Mouse (Mus musculus) layer of hippocampus, adult 18-20 months (tissue): Measurements from ENCODE around the gene Trak1. TPM values are rescaled to one million over a fixed set of nuclear protein-coding genes. Genes with fewer than 3 reads are reported as not detected.
A peak's percentile ranks its signal among the peaks of the same experiment; 100 is the strongest.
"Not testable (repeated sequence)": the region's sequence is repeated elsewhere in the genome, so short reads cannot be mapped to it uniquely, and the experiment has no call there.

ENCODE experiments used
- DNase-seq, 2 experiments: peaks; one replicate each; pipeline ENCODE4 v3.0.0; 2022; ENCODE audit warnings: low spot score in 2 of 2
- total RNA-seq, 2 experiments: library from RNA; stranded (reverse); gene quantifications; 2 replicates each; pipeline ENCODE4 v1.2.3; 2021

The Trak1 gene
- total RNA-seq, 2 experiments from 2014 or later: 228 to 237 TPM

GRCm38 (mm10) chr9:121316621-121317405 lies 19.5 kb downstream of the Trak1 start:
- DNase-seq: no peak

DNA sequence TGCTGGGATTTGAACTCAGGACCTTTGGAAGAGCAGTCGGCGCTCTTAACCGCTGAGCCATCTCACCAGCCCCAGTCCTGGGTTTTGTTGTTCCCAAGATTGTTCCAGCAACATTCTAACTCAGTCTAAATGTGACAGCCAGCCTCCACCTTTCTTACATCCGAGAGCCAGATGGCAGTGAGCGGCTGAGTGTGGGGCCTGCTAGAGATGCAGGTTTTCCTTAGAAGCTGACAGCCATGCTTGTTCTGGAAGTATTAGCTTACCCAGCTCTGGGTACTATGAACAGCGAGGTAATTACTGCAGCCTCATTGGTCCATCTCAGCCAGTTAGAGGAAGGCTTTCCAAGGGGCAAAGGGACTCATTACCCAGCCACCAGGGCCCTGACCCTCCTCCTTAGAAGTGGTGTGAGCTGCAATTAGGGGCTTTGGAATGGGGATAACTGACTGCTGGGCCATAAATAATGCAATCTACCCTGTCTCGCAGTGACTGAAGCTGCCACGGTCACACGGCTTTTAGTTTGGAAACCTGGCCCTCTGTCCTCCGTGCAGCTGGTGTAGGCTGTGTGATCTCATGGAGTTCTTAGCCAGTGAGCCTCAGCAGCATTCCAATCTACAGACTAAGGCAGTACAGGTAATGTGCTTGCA lies 22.1 kb downstream of the Trak1 start:
- peak in 1 of 2 experiments; percentile 69 for DNase-seq

- no peak for DNase-seq
These were observed 23.1 kb downstream of the Trak1 start for GRCm38 (mm10) chr9:121320433-121320832.

- no peak for DNase-seq
These were observed 23.8 kb downstream of the Trak1 start for GRCm38 (mm10) chr9:121321118-121321517.

DNA sequence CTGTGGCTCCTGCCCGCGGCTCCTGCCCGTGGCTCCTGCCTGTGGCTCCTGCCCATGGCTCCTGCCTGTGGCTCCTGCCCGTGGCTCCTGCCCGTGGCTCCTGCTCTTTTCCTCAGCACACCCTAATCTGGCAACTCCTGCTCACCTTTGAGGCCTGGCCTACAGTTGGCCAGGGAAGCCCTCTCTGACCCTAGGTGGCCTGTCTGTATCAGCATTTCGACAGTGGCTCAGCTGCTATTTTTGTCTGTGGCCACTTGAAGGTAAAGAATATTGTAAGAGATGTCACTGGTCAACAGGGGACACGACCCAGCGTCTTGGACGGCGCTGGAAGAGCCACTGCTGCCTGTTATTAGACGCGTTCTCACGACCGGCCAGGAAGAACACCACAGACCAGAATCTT lies 24.7 kb downstream of the Trak1 start:
- DNase-seq: no peak

- DNase-seq: not testable (repeated sequence)
These were observed 31.0 kb downstream of the Trak1 start for GRCm38 (mm10) chr9:121328342-121328741.

GRCm38 (mm10) chr9:121329181-121329580 lies 31.9 kb downstream of the Trak1 start:
- DNase-seq: no peak

DNA sequence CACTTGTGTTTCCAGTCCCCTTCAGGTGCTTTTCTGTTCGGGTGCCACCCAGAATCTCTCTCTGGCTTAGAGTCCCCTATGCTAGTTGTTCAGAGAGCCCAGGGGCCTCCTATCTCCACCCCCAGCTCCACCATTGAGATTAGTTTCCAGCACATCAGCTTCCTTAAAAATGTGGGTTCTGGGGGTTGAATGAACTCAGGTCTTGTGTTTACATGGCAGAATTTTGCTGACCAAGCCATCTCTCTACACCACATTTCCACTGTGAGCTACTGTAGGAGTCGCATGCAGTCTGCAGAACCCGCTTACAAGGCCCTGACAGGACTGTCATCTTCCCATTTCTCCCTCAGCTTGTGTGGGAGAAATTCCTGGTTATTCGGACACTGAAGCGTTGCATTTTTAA lies 32.8 kb downstream of the Trak1 start:
- no peak for DNase-seq

DNA sequence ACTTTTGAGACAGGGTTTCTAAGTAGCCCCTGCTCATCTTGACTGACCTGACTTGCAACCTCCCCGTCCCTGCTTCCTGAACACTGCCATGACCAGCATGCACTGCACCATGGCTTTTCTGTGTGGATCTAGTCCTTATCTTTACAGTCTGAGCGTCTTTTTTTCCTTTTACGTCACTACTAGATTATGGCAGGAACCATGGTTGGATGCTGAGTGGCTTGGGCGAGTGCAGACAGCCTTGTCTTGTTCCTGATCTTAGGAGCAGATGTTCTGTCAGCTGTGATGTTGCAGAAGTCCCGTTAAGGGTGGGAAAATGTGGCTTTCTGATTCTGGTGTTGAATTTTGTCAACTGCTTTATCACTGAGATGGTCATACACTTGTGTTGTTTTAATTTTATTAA lies 34.1 kb downstream of the Trak1 start:
- no peak for DNase-seq

DNA sequence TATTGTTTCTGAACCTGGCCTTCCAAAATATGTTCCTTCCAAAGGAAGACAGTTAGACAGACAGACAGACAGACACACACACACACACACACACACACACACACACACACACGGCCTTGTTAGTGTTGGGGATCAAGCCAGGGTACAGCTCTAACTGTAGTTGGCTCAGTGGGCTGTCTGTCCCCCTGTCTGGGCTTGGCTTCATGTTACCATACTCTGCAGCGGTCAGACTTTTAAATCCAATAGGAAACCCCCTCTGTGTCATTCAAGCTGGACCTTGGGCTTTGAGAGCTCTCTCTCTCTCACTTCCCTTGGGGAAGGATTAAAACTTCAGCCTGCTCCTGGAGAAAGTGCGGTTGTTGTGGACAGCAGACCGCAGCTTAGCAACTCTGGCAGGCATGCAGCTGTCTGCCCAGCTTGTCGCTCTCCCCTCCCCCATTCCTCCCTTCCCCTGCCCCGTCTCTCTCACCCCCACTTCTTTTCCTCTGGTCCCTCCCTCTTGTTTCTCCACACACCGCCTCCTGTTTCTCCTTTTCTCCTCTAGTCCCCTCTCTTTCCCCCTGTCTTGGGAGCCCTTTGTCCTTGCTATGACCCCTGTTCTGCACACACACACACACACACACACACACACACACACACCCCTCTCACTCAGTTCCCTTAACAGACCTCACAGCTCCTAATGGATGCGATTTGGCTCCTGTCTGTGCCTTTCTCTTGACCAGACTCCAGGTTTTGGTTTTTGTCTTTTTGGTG lies 34.8 kb downstream of the Trak1 start:
- no peak for DNase-seq

- no peak for DNase-seq
These were observed 36.3 kb downstream of the Trak1 start for GRCm38 (mm10) chr9:121333559-121333958.

DNA sequence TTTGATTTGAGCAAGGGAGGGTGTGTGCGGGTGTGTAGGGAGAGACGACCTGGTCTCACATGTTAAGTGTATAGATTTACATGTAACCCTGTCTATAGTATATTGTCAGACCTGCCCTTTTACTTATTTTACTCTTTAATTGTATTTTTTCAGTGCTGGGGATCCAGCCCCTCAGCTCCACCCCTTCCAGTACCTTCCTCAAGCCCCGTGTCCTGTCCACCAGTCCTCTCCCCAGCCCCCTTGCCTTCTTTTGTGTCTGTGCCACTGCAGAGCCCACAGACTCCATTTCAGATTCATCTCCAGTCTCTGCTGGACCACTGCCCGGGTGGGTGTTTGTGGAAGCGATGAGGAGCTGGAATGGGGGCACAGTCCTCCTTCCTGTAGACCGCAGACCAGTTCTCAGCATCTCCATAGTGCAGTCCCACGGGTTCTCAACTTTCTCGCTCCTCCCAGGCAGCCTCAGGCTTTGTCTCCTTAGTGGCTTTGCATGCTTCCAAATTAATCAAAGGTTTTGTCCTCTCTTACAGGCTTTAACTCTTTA lies 37.1 kb downstream of the Trak1 start:
- DNase-seq: no peak

DNA sequence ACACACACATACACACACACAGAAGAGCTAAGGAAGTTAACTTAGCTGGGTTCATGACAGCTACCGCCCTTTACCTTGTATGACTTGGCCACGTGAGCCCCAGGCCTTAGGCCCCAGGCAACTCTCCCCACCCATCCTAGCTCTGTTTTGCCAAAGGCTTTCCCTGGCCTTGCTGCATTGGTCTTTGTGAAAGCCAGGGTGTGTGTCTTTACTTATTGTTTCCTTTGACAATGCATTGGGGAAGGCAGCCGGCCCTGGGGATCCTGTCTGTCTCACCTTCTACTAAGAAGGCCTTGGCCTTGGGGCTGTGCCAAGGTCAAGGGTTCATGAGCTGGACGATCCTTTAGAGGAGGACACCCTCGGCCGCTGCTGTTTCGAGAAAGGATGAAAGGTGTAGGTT lies 38.3 kb downstream of the Trak1 start:
- DNase-seq: no peak

GRCm38 (mm10) chr9:121336324-121336946 lies 39.1 kb downstream of the Trak1 start:
- DNase-seq: no peak

DNA sequence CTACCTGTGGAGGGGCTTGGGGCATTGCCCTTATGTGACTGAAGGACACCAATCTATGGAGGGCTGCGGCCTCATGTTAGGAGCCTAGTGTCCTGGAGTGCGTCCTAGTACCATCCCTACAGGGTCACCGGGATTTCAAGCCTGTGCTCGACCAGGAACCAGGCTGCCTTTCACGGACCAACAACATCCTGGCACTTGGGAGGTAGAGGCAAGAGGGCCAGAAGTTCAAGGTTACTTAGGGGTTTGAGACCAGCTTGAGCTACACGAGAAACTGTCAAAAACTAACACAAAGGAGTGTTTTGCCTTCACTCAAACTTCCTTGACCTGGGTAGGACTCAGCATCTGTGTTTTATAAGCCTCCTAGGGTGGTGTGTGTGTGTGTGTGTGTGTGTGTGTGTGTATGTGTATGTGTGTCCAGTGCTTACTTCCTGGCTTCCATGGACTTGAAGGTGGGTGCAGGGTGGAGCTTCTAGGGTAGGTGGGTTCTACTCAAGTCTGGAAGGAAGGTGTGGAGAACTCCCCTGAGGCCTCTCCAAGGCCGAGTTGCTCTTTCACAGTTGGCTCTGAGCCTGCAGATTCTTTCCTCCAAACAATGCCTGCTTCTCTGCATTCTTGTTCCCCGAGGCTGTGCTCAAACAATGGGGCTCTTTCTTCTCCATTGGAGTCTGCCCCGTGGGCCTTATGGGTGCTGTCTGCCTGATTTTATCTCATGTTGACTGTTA lies 40.1 kb downstream of the Trak1 start:
- DNase-seq: no peak

DNA sequence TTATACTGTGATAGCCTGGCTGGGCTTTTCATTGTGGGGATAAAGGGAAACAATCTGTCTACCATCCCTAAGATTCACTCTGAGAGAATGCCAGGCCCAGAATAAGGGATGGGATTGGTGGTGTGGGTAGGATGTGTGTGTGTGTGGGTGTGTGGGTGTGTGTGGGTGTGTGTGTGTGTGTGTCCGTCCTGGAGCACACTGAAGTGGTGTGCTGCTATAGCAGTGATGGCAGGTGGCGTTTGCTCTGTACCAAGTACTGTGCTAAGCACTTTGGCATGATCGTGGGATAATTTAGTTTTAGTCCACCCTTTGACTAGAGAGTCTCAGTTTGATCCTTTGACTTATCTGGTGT lies 40.6 kb downstream of the Trak1 start:
- no peak for DNase-seq

- DNase-seq: no peak
These were observed 44.5 kb downstream of the Trak1 start for GRCm38 (mm10) chr9:121341832-121342231.

- DNase-seq: no peak
These were observed 45.3 kb downstream of the Trak1 start for GRCm38 (mm10) chr9:121342510-121343110.

DNA sequence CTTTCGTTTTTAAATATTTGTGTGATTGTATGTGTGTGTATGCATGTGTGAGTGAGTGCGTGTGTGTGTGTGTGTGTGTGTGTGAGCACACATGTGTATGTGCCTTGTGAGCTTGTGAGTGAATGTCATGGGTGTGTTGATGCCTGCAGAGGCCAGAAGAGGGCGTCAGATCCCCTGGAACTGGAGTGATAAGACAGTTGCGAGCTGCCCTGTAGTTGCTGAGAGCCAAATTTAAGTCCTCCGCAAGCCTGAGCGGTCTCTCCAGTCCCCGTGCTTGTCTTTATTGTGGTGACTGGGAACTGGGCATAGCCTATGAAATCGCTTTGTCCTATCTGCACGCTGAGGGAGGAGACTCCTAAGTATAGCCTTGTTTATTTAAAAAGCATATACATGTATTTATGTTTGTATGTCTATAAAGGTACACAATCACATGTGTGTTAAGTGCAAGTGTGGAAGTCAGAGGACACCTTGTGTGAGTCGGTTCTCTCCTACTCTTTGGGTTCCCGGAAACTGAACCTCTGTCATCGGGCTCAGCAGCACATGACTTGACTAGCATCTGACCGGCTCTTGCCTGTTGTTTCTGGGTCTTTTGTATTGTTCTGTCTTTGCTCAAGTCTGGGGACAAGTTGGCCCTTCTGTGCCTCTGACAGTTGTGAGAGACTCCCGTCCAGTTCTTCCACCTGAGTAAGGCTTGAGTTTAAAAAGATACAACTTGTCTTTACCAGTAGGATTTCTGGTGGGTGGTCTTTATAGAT lies 46.0 kb downstream of the Trak1 start:
- DNase-seq: no peak

GRCm38 (mm10) chr9:121344344-121344743 lies 47.0 kb downstream of the Trak1 start:
- no peak for DNase-seq
